ENCODE assay signal across 8 mouse cellular contexts in genomic region chr8:120485551-120486476, GRCm38 (mm10).
DNase-seq lines count a peak whose midpoint lies in the region; ATAC-seq and TF ChIP-seq lines count a peak whose summit lies in the region.

No protein-coding gene starts in this region.

- peak overlapping the region; percentile 81 for H3K4me3 ChIP-seq in heart, embryonic 13.5 days
- peak overlapping the region; percentile 70 for H3K4me3 ChIP-seq in bone marrow, adult 2 months (replicated peaks; ENCODE audit: control insufficient read depth, low read depth, low read length)
- peak overlapping the region; percentile 87 for H3K4me3 ChIP-seq in hindbrain, embryonic 14.5 days (replicated peaks; ENCODE audit: low read length)
- H3K4me3 ChIP-seq in midbrain, embryonic 12.5 days, result peak overlapping the region; percentile 85

- H3K4me2 ChIP-seq in heart, embryonic 13.5 days, result peak overlapping the region; percentile 92
- H3K4me2 ChIP-seq in hindbrain, embryonic 14.5 days (replicated peaks), result peak overlapping the region; percentile 98
- H3K4me2 ChIP-seq in midbrain, embryonic 12.5 days (replicated peaks), result peak overlapping the region; percentile 90

- ATAC-seq in heart, embryonic 13.5 days (ENCODE audit: extremely low read depth, insufficient number of reproducible peaks, low FRiP score, low TSS enrichment), result no peak
- ATAC-seq in hindbrain, embryonic 14.5 days (ENCODE audit: low FRiP score), result no peak
- ATAC-seq in midbrain, embryonic 12.5 days (ENCODE audit: low FRiP score, low read depth), result no peak

- peaks cover 60% of the 10 kb centered on the region for H3K4me1 ChIP-seq in heart, embryonic 13.5 days
- H3K4me1 ChIP-seq in bone marrow, adult 2 months (ENCODE audit: control insufficient read depth, insufficient read depth, low read length), result peaks cover 10% of the 10 kb centered on the region
- peaks cover 41% of the 10 kb centered on the region for H3K4me1 ChIP-seq in hindbrain, embryonic 14.5 days (replicated peaks; ENCODE audit: control insufficient read depth, insufficient read depth, low read length)
- H3K4me1 ChIP-seq in midbrain, embryonic 12.5 days, result peaks cover 52% of the 10 kb centered on the region

- H3K9me3 ChIP-seq in heart, embryonic 13.5 days, result no peaks in the 10 kb centered on the region
- H3K9me3 ChIP-seq in hindbrain, embryonic 14.5 days (ENCODE audit: control insufficient read depth, low read length), result no peaks in the 10 kb centered on the region
- no peaks in the 10 kb centered on the region for H3K9me3 ChIP-seq in midbrain, embryonic 12.5 days

- 43% methylated on average over 21 of the region's 21 CpGs for WGBS in heart, embryonic 13.5 days
- WGBS in bone marrow, adult 2 months, result 42% methylated on average over 21 of the region's 21 CpGs
- 21% methylated on average over 21 of the region's 21 CpGs for WGBS in hindbrain, embryonic 14.5 days
- 22% methylated on average over 20 of the region's 21 CpGs for WGBS in midbrain, embryonic 12.5 days

- H3K36me3 ChIP-seq in heart, embryonic 13.5 days, result no peaks in the 10 kb centered on the region
- no peaks in the 10 kb centered on the region for H3K36me3 ChIP-seq in hindbrain, embryonic 14.5 days (replicated peaks; ENCODE audit: control insufficient read depth, insufficient read depth)
- no peaks in the 10 kb centered on the region for H3K36me3 ChIP-seq in midbrain, embryonic 12.5 days

- TF ChIP-seq POLR2A in bone marrow, adult 2 months (IDR thresholded peaks at IDR 0.05; ENCODE audit: borderline replicate concordance, control insufficient read depth, low read depth, low read length), result peak; percentile 43; the same call in 1 of the 2 replicates

- H3K27me3 ChIP-seq in heart, embryonic 13.5 days (replicated peaks), result no peaks in the 10 kb centered on the region
- no peaks in the 10 kb centered on the region for H3K27me3 ChIP-seq in hindbrain, embryonic 14.5 days (ENCODE audit: control insufficient read depth, insufficient read depth, low read length)
- H3K27me3 ChIP-seq in midbrain, embryonic 12.5 days, result peaks cover 34% of the 10 kb centered on the region

- TF ChIP-seq CTCF in bone marrow, adult 2 months (IDR thresholded peaks at IDR 0.05; ENCODE audit: control insufficient read depth, insufficient read depth, low read length), result no peak

- no peak overlapping the region; the same call in 1 of the 2 replicates for H3K27ac ChIP-seq in heart, embryonic 13.5 days (replicated peaks)
- H3K27ac ChIP-seq in bone marrow, adult 2 months (ENCODE audit: control insufficient read depth, insufficient read depth, low read depth, low read length, poor library complexity), result peak overlapping the region; percentile 98
- H3K27ac ChIP-seq in hindbrain, embryonic 14.5 days, result peak overlapping the region; percentile 100
- H3K27ac ChIP-seq in midbrain, embryonic 12.5 days (replicated peaks), result peak overlapping the region; percentile 100

- intact Hi-C loops in heart, postnatal 14 days (cut with DNase I), result loop anchor here (5.0 kb wide), 1 partner anchor 69 kb away; no protein-coding TSS in a partner anchor

- DNase-seq in heart, postnatal 14 days, result no peak
- DNase-seq in hindbrain, embryonic 14.5 days (ENCODE audit: low spot score), result no peak
- DNase-seq in right cerebral cortex, postnatal 4 days, result no peak
- DNase-seq in adrenal gland, adult 8-10 months, result no peak
- no peak for DNase-seq in layer of hippocampus, adult 11-12 months (ENCODE audit: low spot score)

- H3K9ac ChIP-seq in heart, embryonic 13.5 days, result peak overlapping the region; percentile 95; the same call in 1 of the 2 replicates
- peak overlapping the region; percentile 94 for H3K9ac ChIP-seq in hindbrain, embryonic 14.5 days
- H3K9ac ChIP-seq in midbrain, embryonic 12.5 days (replicated peaks), result peak overlapping the region; percentile 93; the same call in 1 of the 2 replicates
